Mouse (Mus musculus): ENCODE data around the gene Gm11172. TPM values are rescaled to one million over a fixed set of nuclear protein-coding genes. Genes with fewer than 3 reads are reported as not detected.

Gene Gm11172
- polyA plus RNA-seq, 1 experiment from 2014 or later, result not detected

DNA sequence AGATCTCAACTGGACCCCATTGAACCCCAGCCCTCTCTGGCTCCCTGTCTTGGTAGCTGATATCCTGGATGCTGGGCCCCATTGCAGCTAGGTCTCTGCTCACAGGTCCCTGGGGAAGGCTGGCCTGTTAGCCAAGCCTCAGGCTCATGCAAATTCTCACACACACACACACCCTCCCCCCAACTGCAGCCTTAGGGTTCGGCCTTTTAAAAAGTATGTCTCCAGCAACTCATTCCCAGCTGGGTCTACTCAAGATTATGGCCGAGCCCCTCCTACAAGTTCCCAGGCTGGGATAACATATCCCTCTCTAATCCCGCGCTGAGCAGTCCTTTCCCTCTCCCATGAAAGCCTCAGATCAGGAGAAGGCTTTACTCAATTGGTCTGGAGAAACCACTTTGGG, 8.7 kb downstream of the Gm11172 start:
- Histone ChIP-seq H3K4me2 (ENCODE audit: low read length) (no peak overlapping the region), H3K4me1 (ENCODE audit: control insufficient read depth in 2 of 2, insufficient read depth in 2 of 2, low read length in 2 of 2) (peaks cover 0 to 16% of the 10 kb centered on the region in 2 experiments; a peak in 2 of 4 replicates), H3K9ac (ENCODE audit: low read length) (no peak overlapping the region), H3K27ac (replicated peaks in 1 of 2; ENCODE audit: control insufficient read depth in 1 of 2, insufficient read depth in 1 of 2, low read depth in 2 of 2, low read length in 2 of 2) (no peak overlapping the region), H3K36me3 (ENCODE audit: control insufficient read depth, insufficient read depth, low read length) (no peaks in the 10 kb centered on the region), H3K4me3 (ENCODE audit: control insufficient read depth in 1 of 2, insufficient read depth in 1 of 2, low read depth in 1 of 2, low read length in 2 of 2) (no peak overlapping the region), H3K27me3 (ENCODE audit: control insufficient read depth, insufficient read depth, low read length) (no peaks in the 10 kb centered on the region), H3K9me3 (ENCODE audit: control insufficient read depth, low read length) (no peaks in the 10 kb centered on the region)
- ATAC-seq (ENCODE audit: insufficient number of reproducible peaks, insufficient read depth, low FRiP score, low read depth), result 0 out of 2 replicates have a peak, but pooled peaks have one; percentile 7
- 60% methylated on average over 4 of the region's 4 CpGs for WGBS

GRCm38 (mm10) chr16:10824536-10824935, 11.8 kb downstream of the Gm11172 start:
- 65% methylated on average over 1 of the region's 1 CpGs for WGBS
- ATAC-seq (ENCODE audit: insufficient number of reproducible peaks, insufficient read depth, low FRiP score, low read depth), result no peak

DNA sequence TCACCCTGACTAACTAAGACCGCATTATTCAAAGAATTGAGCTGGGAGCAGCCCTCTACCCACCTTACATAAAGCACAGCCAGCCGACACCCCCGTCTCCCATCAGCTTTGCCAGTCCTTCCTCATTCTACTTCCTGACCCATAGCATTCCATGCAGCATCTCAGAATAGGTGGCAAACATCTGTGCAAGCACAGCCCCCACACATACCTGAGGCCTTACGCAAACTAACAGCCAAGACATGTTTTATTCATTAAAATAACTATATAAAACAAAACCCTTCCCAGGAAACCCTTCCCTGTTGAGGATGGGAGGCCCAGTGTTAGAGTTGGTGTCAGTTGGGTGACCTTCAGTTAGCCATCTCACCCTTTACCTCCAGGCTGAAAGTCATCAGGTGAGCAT, 13.1 kb downstream of the Gm11172 start:
- Histone ChIP-seq H3K4me3 (ENCODE audit: control insufficient read depth in 1 of 2, insufficient read depth in 1 of 2, low read depth in 1 of 2, low read length in 2 of 2) (no peak overlapping the region), H3K36me3 (ENCODE audit: control insufficient read depth, insufficient read depth, low read length) (no peaks in the 10 kb centered on the region), H3K27me3 (ENCODE audit: control insufficient read depth, insufficient read depth, low read length) (no peaks in the 10 kb centered on the region), H3K9ac (ENCODE audit: low read length) (no peak overlapping the region), H3K4me2 (ENCODE audit: low read length) (no peak overlapping the region), H3K27ac (replicated peaks in 1 of 2; ENCODE audit: control insufficient read depth in 1 of 2, insufficient read depth in 1 of 2, low read depth in 2 of 2, low read length in 2 of 2) (no peak overlapping the region), H3K9me3 (ENCODE audit: control insufficient read depth, low read length) (no peaks in the 10 kb centered on the region), H3K4me1 (ENCODE audit: control insufficient read depth in 2 of 2, insufficient read depth in 2 of 2, low read length in 2 of 2) (peaks cover 0 to under 1% of the 10 kb centered on the region in 2 experiments; a peak in 1 of 4 replicates)
- no peak for ATAC-seq (ENCODE audit: insufficient number of reproducible peaks, insufficient read depth, low FRiP score, low read depth)
- WGBS, result 79% methylated on average over 4 of the region's 4 CpGs

More at GRCm38 (mm10) chr16:10824536-10824935, 11.8 kb downstream of the Gm11172 start:
- no peak overlapping the region for H3K27ac ChIP-seq (replicated peaks in 1 of 2; ENCODE audit: control insufficient read depth in 1 of 2, insufficient read depth in 1 of 2, low read depth in 2 of 2, low read length in 2 of 2)
- no peak overlapping the region for H3K9ac ChIP-seq (ENCODE audit: low read length)
- H3K36me3 ChIP-seq (ENCODE audit: control insufficient read depth, insufficient read depth, low read length), result no peaks in the 10 kb centered on the region
- no peak overlapping the region for H3K4me3 ChIP-seq (ENCODE audit: control insufficient read depth in 1 of 2, insufficient read depth in 1 of 2, low read depth in 1 of 2, low read length in 2 of 2)
- no peak overlapping the region for H3K4me2 ChIP-seq (ENCODE audit: low read length)
- no peaks in the 10 kb centered on the region for H3K27me3 ChIP-seq (ENCODE audit: control insufficient read depth, insufficient read depth, low read length)
- H3K4me1 ChIP-seq (ENCODE audit: control insufficient read depth in 2 of 2, insufficient read depth in 2 of 2, low read length in 2 of 2), result peaks cover 0 to 11% of the 10 kb centered on the region in 2 experiments; a peak in 1 of 4 replicates
- H3K9me3 ChIP-seq (ENCODE audit: control insufficient read depth, low read length), result no peaks in the 10 kb centered on the region

DNA sequence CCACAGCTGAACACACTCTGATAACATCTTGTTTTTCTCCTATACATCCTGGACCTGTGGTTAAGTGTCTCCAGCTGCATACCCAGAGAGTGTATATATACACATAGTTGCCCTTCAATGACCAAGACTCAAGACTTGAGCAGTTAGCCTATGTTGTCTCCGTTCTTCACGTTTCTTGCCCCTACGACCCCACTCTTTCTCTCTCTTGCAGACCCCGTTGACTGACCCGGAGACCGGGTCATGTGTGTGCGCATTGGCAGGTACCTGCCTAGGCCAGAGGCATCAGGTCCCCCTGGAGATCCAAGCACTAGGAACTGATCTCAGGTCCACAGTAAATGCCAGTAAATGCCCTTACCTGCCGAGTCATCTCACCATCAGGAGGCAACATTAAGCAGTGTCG, 14.6 kb downstream of the Gm11172 start:
- H3K9ac ChIP-seq (ENCODE audit: low read length), result no peak overlapping the region

GRCm38 (mm10) chr16:10827766-10828460, 15.2 kb downstream of the Gm11172 start:
- Histone ChIP-seq H3K4me1 (ENCODE audit: control insufficient read depth in 2 of 2, insufficient read depth in 2 of 2, low read length in 2 of 2) (no peaks in the 10 kb centered on the region), H3K4me2 (ENCODE audit: low read length) (no peak overlapping the region), H3K27me3 (ENCODE audit: control insufficient read depth, insufficient read depth, low read length) (no peaks in the 10 kb centered on the region), H3K36me3 (ENCODE audit: control insufficient read depth, insufficient read depth, low read length) (no peaks in the 10 kb centered on the region), H3K4me3 (ENCODE audit: control insufficient read depth in 1 of 2, insufficient read depth in 1 of 2, low read depth in 1 of 2, low read length in 2 of 2) (no peak overlapping the region), H3K9ac (ENCODE audit: low read length) (no peak overlapping the region), H3K27ac (replicated peaks in 1 of 2; ENCODE audit: control insufficient read depth in 1 of 2, insufficient read depth in 1 of 2, low read depth in 2 of 2, low read length in 2 of 2) (no peak overlapping the region), H3K9me3 (ENCODE audit: control insufficient read depth, low read length) (no peaks in the 10 kb centered on the region)
- ATAC-seq (ENCODE audit: insufficient number of reproducible peaks, insufficient read depth, low FRiP score, low read depth), result no peak
- WGBS, result 74% methylated on average over 7 of the region's 7 CpGs

More for the DNA sequence above, 14.6 kb downstream of the Gm11172 start:
- Histone ChIP-seq H3K36me3 (ENCODE audit: control insufficient read depth, insufficient read depth, low read length) (no peaks in the 10 kb centered on the region), H3K9me3 (ENCODE audit: control insufficient read depth, low read length) (no peaks in the 10 kb centered on the region), H3K4me2 (ENCODE audit: low read length) (no peak overlapping the region), H3K27ac (replicated peaks in 1 of 2; ENCODE audit: control insufficient read depth in 1 of 2, insufficient read depth in 1 of 2, low read depth in 2 of 2, low read length in 2 of 2) (no peak overlapping the region), H3K27me3 (ENCODE audit: control insufficient read depth, insufficient read depth, low read length) (no peaks in the 10 kb centered on the region), H3K4me1 (ENCODE audit: control insufficient read depth in 2 of 2, insufficient read depth in 2 of 2, low read length in 2 of 2) (no peaks in the 10 kb centered on the region), H3K4me3 (ENCODE audit: control insufficient read depth in 1 of 2, insufficient read depth in 1 of 2, low read depth in 1 of 2, low read length in 2 of 2) (no peak overlapping the region)
- WGBS, result 91% methylated on average over 9 of the region's 9 CpGs
- ATAC-seq (ENCODE audit: insufficient number of reproducible peaks, insufficient read depth, low FRiP score, low read depth), result no peak

DNA sequence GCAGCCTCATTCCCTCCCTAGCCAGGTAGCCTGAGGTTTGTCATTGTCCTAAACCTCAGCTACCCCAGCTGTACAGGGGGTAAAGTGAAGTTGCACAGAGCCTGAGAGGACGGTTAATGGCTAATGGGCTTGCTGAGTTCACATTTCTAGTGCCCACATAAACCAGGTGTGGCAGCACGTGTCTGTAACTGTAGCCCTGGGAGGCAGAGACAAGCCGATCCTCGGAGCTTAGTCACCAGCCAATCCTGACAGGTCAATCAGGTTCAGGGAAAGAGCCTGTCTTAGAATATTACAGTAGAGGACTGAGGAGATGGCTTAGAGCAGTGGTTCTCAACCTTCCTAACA, 15.7 kb downstream of the Gm11172 start:
- Histone ChIP-seq H3K27ac (replicated peaks in 1 of 2; ENCODE audit: control insufficient read depth in 1 of 2, insufficient read depth in 1 of 2, low read depth in 2 of 2, low read length in 2 of 2) (no peak overlapping the region), H3K4me1 (ENCODE audit: control insufficient read depth in 2 of 2, insufficient read depth in 2 of 2, low read length in 2 of 2) (no peaks in the 10 kb centered on the region), H3K4me2 (ENCODE audit: low read length) (no peak overlapping the region), H3K9me3 (ENCODE audit: control insufficient read depth, low read length) (no peaks in the 10 kb centered on the region), H3K9ac (ENCODE audit: low read length) (no peak overlapping the region), H3K4me3 (ENCODE audit: control insufficient read depth in 1 of 2, insufficient read depth in 1 of 2, low read depth in 1 of 2, low read length in 2 of 2) (no peak overlapping the region), H3K27me3 (ENCODE audit: control insufficient read depth, insufficient read depth, low read length) (no peaks in the 10 kb centered on the region), H3K36me3 (ENCODE audit: control insufficient read depth, insufficient read depth, low read length) (no peaks in the 10 kb centered on the region)
- WGBS, result 63% methylated on average over 4 of the region's 4 CpGs
- ATAC-seq (ENCODE audit: insufficient number of reproducible peaks, insufficient read depth, low FRiP score, low read depth), result no peak

- Histone ChIP-seq H3K27ac (replicated peaks in 1 of 2; ENCODE audit: control insufficient read depth in 1 of 2, insufficient read depth in 1 of 2, low read depth in 2 of 2, low read length in 2 of 2) (no peak overlapping the region; a peak in 1 of 4 replicates), H3K9me3 (ENCODE audit: control insufficient read depth, low read length) (no peaks in the 10 kb centered on the region), H3K27me3 (ENCODE audit: control insufficient read depth, insufficient read depth, low read length) (no peaks in the 10 kb centered on the region), H3K4me3 (ENCODE audit: control insufficient read depth in 1 of 2, insufficient read depth in 1 of 2, low read depth in 1 of 2, low read length in 2 of 2) (peak overlapping the region; percentile 63 to 68), H3K4me1 (ENCODE audit: control insufficient read depth in 2 of 2, insufficient read depth in 2 of 2, low read length in 2 of 2) (peaks cover 23 to 35% of the 10 kb centered on the region in 2 experiments), H3K4me2 (ENCODE audit: low read length) (peak overlapping the region; percentile 84), H3K9ac (ENCODE audit: low read length) (peak overlapping the region; percentile 63), H3K36me3 (ENCODE audit: control insufficient read depth, insufficient read depth, low read length) (no peaks in the 10 kb centered on the region)
- 8% methylated on average over 12 of the region's 12 CpGs for WGBS
- ATAC-seq (ENCODE audit: insufficient number of reproducible peaks, insufficient read depth, low FRiP score, low read depth), result no peak
These were observed 21.8 kb downstream of the Gm11172 start for GRCm38 (mm10) chr16:10834542-10834910.
